Mouse (Mus musculus): ENCODE results near the gene Capn3.

GRCm38 (mm10) chr2:120544732-120545131 lies 88.9 kb downstream of the Capn3 start:
- TF ChIP-seq CTCF (IDR thresholded peaks at IDR 0.05; ENCODE audit: extremely low read depth, insufficient read length, insufficient replicate concordance, low read depth, low read length) (no peak), POLR2A (IDR thresholded peaks at IDR 0.05; ENCODE audit: low read depth, low read length) (no peak)

All from small intestine, adult 2 months (tissue).